Mouse (Mus musculus) limb, embryonic 13.5 days (tissue): ENCODE results near the gene Mlip. TPM values are rescaled to one million over a fixed set of nuclear protein-coding genes. Genes with fewer than 3 reads are reported as not detected.

ENCODE experiments used
- ATAC-seq: fragments of 200-750 bp; cut with Nextera tagmentation; 2 replicates; pipeline ENCODE4 v1.8.0; 2017; ENCODE audit warnings: low read depth, moderate number of reproducible peaks, moderate TSS enrichment; ENCODE audit not compliant: low FRiP score
- H3K27ac ChIP-seq: fragments of 300-500 bp; sonication (generic); 2 replicates; pipeline ENCODE4 v1.5.1; 2015; ENCODE audit warnings: inconsistent platforms, mild to moderate bottlenecking, moderate library complexity
- H3K27me3 ChIP-seq: fragments of 300-500 bp; sonication (generic); 2 replicates; pipeline ENCODE4 v1.6.1; 2015; ENCODE audit warnings: mild to moderate bottlenecking, inconsistent platforms
- H3K36me3 ChIP-seq: fragments of 300-500 bp; sonication (generic); 2 replicates; pipeline ENCODE4 v1.6.1; 2015; ENCODE audit warnings: inconsistent platforms, mild to moderate bottlenecking, moderate library complexity
- H3K4me1 ChIP-seq: fragments of 300-500 bp; sonication (generic); 2 replicates; pipeline ENCODE4 v1.6.1; 2015; ENCODE audit warnings: inconsistent platforms
- H3K4me2 ChIP-seq: fragments of 300-500 bp; sonication (generic); replicated peaks from 2 replicates; pipeline ENCODE4 v1.6.1; 2015; ENCODE audit warnings: inconsistent platforms, mild to moderate bottlenecking, moderate library complexity
- H3K4me3 ChIP-seq: fragments of 300-500 bp; sonication (generic); 2 replicates; pipeline ENCODE4 v1.5.1; 2015; ENCODE audit warnings: moderate library complexity, mild to moderate bottlenecking, inconsistent platforms
- H3K9ac ChIP-seq: fragments of 300-500 bp; sonication (generic); 2 replicates; pipeline ENCODE4 v1.6.1; 2015; ENCODE audit warnings: mild to moderate bottlenecking, inconsistent platforms
- H3K9me3 ChIP-seq: fragments of 300-500 bp; sonication (generic); 2 replicates; pipeline ENCODE4 v1.6.1; 2016; ENCODE audit warnings: inconsistent platforms
- WGBS: fragments of 180-500 bp; shearing (Covaris S2); methylation state at CpG from one replicate; pipeline ENCODE4 v1.1.7; 2015; 5-methylcytosine and 5-hydroxymethylcytosine counted together
- polyA plus RNA-seq: library from polyadenylated mRNA; unstranded; fragments of >200 nt; fragmentation: Nextera tagmentation; extraction: Ambion mirVana; gene quantifications from 2 replicates; pipeline ENCODE4 v1.2.1, GENCODE M21; 2015

Mlip gene
- polyA plus RNA-seq = 0.86 and 0.88 TPM in 2 replicates

GRCm38 (mm10) chr9:77352432-77353175, at the start of gene Mlip:
Gene Mlip (minus strand): TSS chr9:77352969.
- H3K4me2 ChIP-seq = no peak within 1 kb of the TSS
- H3K9ac ChIP-seq = no peak within 1 kb of the TSS
- no peak within 1 kb of the TSS for H3K4me3 ChIP-seq
- no peak within 1 kb of the TSS for H3K27ac ChIP-seq
- H3K9me3 ChIP-seq = no peaks in the 10 kb centered on the region
- 0 out of 2 replicates have a peak, but pooled peaks have one; percentile 44 for ATAC-seq
- H3K27me3 ChIP-seq = no peaks in the 10 kb centered on the region
- H3K36me3 ChIP-seq = no peaks in the 10 kb centered on the region
- WGBS = 50% methylated on average over 14 of the region's 14 CpGs
- H3K4me1 ChIP-seq = no peaks in the 10 kb centered on the region

- Histone ChIP-seq H3K27ac (no peak overlapping the region), H3K4me2 (no peak overlapping the region), H3K9me3 (no peaks in the 10 kb centered on the region), H3K4me3 (no peak overlapping the region), H3K9ac (no peak overlapping the region), H3K27me3 (no peaks in the 10 kb centered on the region), H3K36me3 (no peaks in the 10 kb centered on the region), H3K4me1 (no peaks in the 10 kb centered on the region)
- 92% methylated on average over 5 of the region's 5 CpGs for WGBS
- ATAC-seq = no peak
Measured at GRCm38 (mm10) chr9:77399801-77400200, 47.0 kb upstream of the Mlip start.

- Histone ChIP-seq H3K27me3 (no peaks in the 10 kb centered on the region), H3K4me3 (no peak overlapping the region), H3K4me2 (no peak overlapping the region), H3K4me1 (no peaks in the 10 kb centered on the region), H3K9ac (no peak overlapping the region), H3K36me3 (no peaks in the 10 kb centered on the region), H3K9me3 (no peaks in the 10 kb centered on the region), H3K27ac (no peak overlapping the region)
- WGBS = 56% methylated on average over 13 of the region's 13 CpGs
- no peak for ATAC-seq
Measured at GRCm38 (mm10) chr9:77398856-77399631, 46.3 kb upstream of the Mlip start.

- Histone ChIP-seq H3K4me1 (no peaks in the 10 kb centered on the region), H3K36me3 (no peaks in the 10 kb centered on the region), H3K9me3 (no peaks in the 10 kb centered on the region), H3K27me3 (no peaks in the 10 kb centered on the region), H3K4me3 (no peak overlapping the region), H3K27ac (no peak overlapping the region), H3K9ac (no peak overlapping the region), H3K4me2 (no peak overlapping the region)
- WGBS = 56% methylated on average over 4 of the region's 4 CpGs
- ATAC-seq = no peak
Measured at GRCm38 (mm10) chr9:77397027-77397426, 44.3 kb upstream of the Mlip start.

- H3K9me3 ChIP-seq = no peaks in the 10 kb centered on the region
- no peak overlapping the region for H3K4me3 ChIP-seq
- no peaks in the 10 kb centered on the region for H3K4me1 ChIP-seq
- no peak for ATAC-seq
- H3K27ac ChIP-seq = no peak overlapping the region
- no peak overlapping the region for H3K9ac ChIP-seq
- no peak overlapping the region for H3K4me2 ChIP-seq
- WGBS = 94% methylated on average over 10 of the region's 10 CpGs
- H3K27me3 ChIP-seq = no peaks in the 10 kb centered on the region
- H3K36me3 ChIP-seq = no peaks in the 10 kb centered on the region
Measured at GRCm38 (mm10) chr9:77391248-77391647, 38.5 kb upstream of the Mlip start.

GRCm38 (mm10) chr9:77388956-77389355, 36.2 kb upstream of the Mlip start:
- Histone ChIP-seq H3K36me3 (no peaks in the 10 kb centered on the region), H3K4me2 (no peak overlapping the region), H3K9ac (no peak overlapping the region), H3K27ac (no peak overlapping the region), H3K27me3 (no peaks in the 10 kb centered on the region), H3K9me3 (no peaks in the 10 kb centered on the region), H3K4me1 (peaks cover 8% of the 10 kb centered on the region), H3K4me3 (no peak overlapping the region)
- ATAC-seq = no peak
- WGBS = 89% methylated on average over 8 of the region's 8 CpGs

GRCm38 (mm10) chr9:77386751-77387150, 34.0 kb upstream of the Mlip start:
- Histone ChIP-seq H3K4me3 (no peak overlapping the region), H3K27me3 (no peaks in the 10 kb centered on the region), H3K9ac (no peak overlapping the region), H3K4me2 (no peak overlapping the region), H3K36me3 (no peaks in the 10 kb centered on the region), H3K4me1 (peaks cover 17% of the 10 kb centered on the region), H3K27ac (no peak overlapping the region), H3K9me3 (no peaks in the 10 kb centered on the region)
- WGBS = 33% methylated on average over 1 of the region's 1 CpGs
- ATAC-seq = no peak

GRCm38 (mm10) chr9:77385611-77386010, 32.8 kb upstream of the Mlip start:
- H3K4me3 ChIP-seq = no peak overlapping the region
- 0 out of 2 replicates have a peak, but pooled peaks cover 2% of the 10 kb centered on the region for H3K27me3 ChIP-seq
- no peaks in the 10 kb centered on the region for H3K36me3 ChIP-seq
- ATAC-seq = 0 out of 2 replicates have a peak, but pooled peaks have one; percentile 12
- peak overlapping the region; percentile 45 for H3K4me2 ChIP-seq
- H3K9me3 ChIP-seq = no peaks in the 10 kb centered on the region
- no peak overlapping the region; the same call in 1 of the 2 replicates for H3K27ac ChIP-seq
- H3K9ac ChIP-seq = no peak overlapping the region
- 60% methylated on average over 12 of the region's 12 CpGs for WGBS
- H3K4me1 ChIP-seq = peaks cover 17% of the 10 kb centered on the region

- ATAC-seq = no peak
- 0 out of 2 replicates have a peak, but pooled peaks cover 2% of the 10 kb centered on the region for H3K27me3 ChIP-seq
- H3K9me3 ChIP-seq = no peaks in the 10 kb centered on the region
- no peak overlapping the region for H3K27ac ChIP-seq
- no peaks in the 10 kb centered on the region for H3K36me3 ChIP-seq
- H3K9ac ChIP-seq = no peak overlapping the region
- no peak overlapping the region for H3K4me2 ChIP-seq
- no peak overlapping the region for H3K4me3 ChIP-seq
- WGBS = 85% methylated on average over 9 of the region's 9 CpGs
- peaks cover 17% of the 10 kb centered on the region for H3K4me1 ChIP-seq
Measured at GRCm38 (mm10) chr9:77384651-77385050, 31.9 kb upstream of the Mlip start.

GRCm38 (mm10) chr9:77383951-77384350, 31.2 kb upstream of the Mlip start:
- WGBS = 61% methylated on average over 4 of the region's 4 CpGs
- no peak overlapping the region for H3K4me2 ChIP-seq
- ATAC-seq = no peak

GRCm38 (mm10) chr9:77382514-77382913, 29.7 kb upstream of the Mlip start:
- no peak for ATAC-seq
- Histone ChIP-seq H3K27ac (no peak overlapping the region), H3K27me3 (0 out of 2 replicates have a peak, but pooled peaks cover 2% of the 10 kb centered on the region), H3K4me3 (no peak overlapping the region), H3K4me2 (no peak overlapping the region), H3K4me1 (peaks cover 17% of the 10 kb centered on the region), H3K9me3 (no peaks in the 10 kb centered on the region), H3K36me3 (no peaks in the 10 kb centered on the region), H3K9ac (no peak overlapping the region)
- 27% methylated on average over 3 of the region's 3 CpGs for WGBS

More at GRCm38 (mm10) chr9:77383951-77384350, 31.2 kb upstream of the Mlip start:
- H3K27me3 ChIP-seq = 0 out of 2 replicates have a peak, but pooled peaks cover 2% of the 10 kb centered on the region
- no peak overlapping the region for H3K27ac ChIP-seq
- peaks cover 17% of the 10 kb centered on the region for H3K4me1 ChIP-seq
- no peak overlapping the region for H3K4me3 ChIP-seq
- H3K36me3 ChIP-seq = no peaks in the 10 kb centered on the region
- H3K9me3 ChIP-seq = no peaks in the 10 kb centered on the region
- H3K9ac ChIP-seq = no peak overlapping the region

- Histone ChIP-seq H3K4me1 (peaks cover 17% of the 10 kb centered on the region), H3K9ac (no peak overlapping the region), H3K27ac (no peak overlapping the region), H3K4me3 (no peak overlapping the region), H3K27me3 (0 out of 2 replicates have a peak, but pooled peaks cover 2% of the 10 kb centered on the region), H3K9me3 (no peaks in the 10 kb centered on the region), H3K36me3 (no peaks in the 10 kb centered on the region), H3K4me2 (no peak overlapping the region)
- ATAC-seq = no peak
- WGBS = 18% methylated on average over 5 of the region's 5 CpGs
Measured at GRCm38 (mm10) chr9:77381565-77381964, 28.8 kb upstream of the Mlip start.
